Mouse (Mus musculus): ENCODE results near the gene Eif2ak3. TPM values are rescaled to one million over a fixed set of nuclear protein-coding genes. Genes with fewer than 3 reads are reported as not detected.

The Eif2ak3 gene
- 16.7 TPM for polyA plus RNA-seq (2014; fragmentation: Illumina TruSeq; extraction: RNeasy Lipid Tissue Mini Kit (QIAGEN cat#74804); ENCODE audit: low replicate concordance)

GRCm38 (mm10) chr6:70844002-70844804 lies at the start of gene Eif2ak3:
TSS of gene Eif2ak3 (plus strand) at chr6:70844515.

GRCm38 (mm10) chr6:70918827-70919226 lies 74.5 kb downstream of the Eif2ak3 start, which contains the start of gene Tex37:
TSS of gene Tex37 (minus strand) at chr6:70918927.

Other genes starting within 250 kb of the Eif2ak3 start
- 21.9 TPM for gene Rpia, start 52.3 kb upstream of the Eif2ak3 start, polyA plus RNA-seq (2014; fragmentation: Illumina TruSeq; extraction: RNeasy Lipid Tissue Mini Kit (QIAGEN cat#74804); ENCODE audit: low replicate concordance)
- gene Tex37, start 74.4 kb downstream of the Eif2ak3 start, polyA plus RNA-seq (2014; fragmentation: Illumina TruSeq; extraction: RNeasy Lipid Tissue Mini Kit (QIAGEN cat#74804); ENCODE audit: low replicate concordance) = not detected
- not detected for gene Foxi3, start 112.0 kb downstream of the Eif2ak3 start, polyA plus RNA-seq (2014; fragmentation: Illumina TruSeq; extraction: RNeasy Lipid Tissue Mini Kit (QIAGEN cat#74804); ENCODE audit: low replicate concordance)